Mouse (Mus musculus): Measurements from ENCODE around the gene Gm6401. TPM values are rescaled to one million over a fixed set of nuclear protein-coding genes. Genes with fewer than 3 reads are reported as not detected.
"Not testable (repeated sequence)": the region's sequence is repeated elsewhere in the genome, so short reads cannot be mapped to it uniquely, and the experiment has no call there.

Gm6401 gene
- not detected for total RNA-seq (2021)
- long read RNA-seq, experiment 1, result 0 reads
- long read RNA-seq, experiment 2, result 0 reads

- DNase-seq, result not testable (repeated sequence)
Observed at GRCm38 (mm10) chr14:41967827-41968226, at the start of gene Gm6401. TSS of gene Gm6401 (minus strand) at chr14:41967927.

- not testable (repeated sequence) for DNase-seq
Observed at GRCm38 (mm10) chr14:41983225-41983624, 15.5 kb upstream of the Gm6401 start, which contains the start of gene Gm3543. TSS of gene Gm3543 (minus strand) at chr14:41983325.

- DNase-seq, result not testable (repeated sequence)
Observed at GRCm38 (mm10) chr14:41968596-41968995, 869 bp upstream of the Gm6401 start.

GRCm38 (mm10) chr14:41964095-41964494 lies 3.6 kb downstream of the Gm6401 start:
- not testable (repeated sequence) for DNase-seq

GRCm38 (mm10) chr14:41943695-41944094 lies 24.0 kb downstream of the Gm6401 start, which contains the start of gene 1700024B05Rik:
TSS of gene 1700024B05Rik (plus strand) at chr14:41943995.
- not testable (repeated sequence) for DNase-seq

GRCm38 (mm10) chr14:41924649-41925048 lies 43.1 kb downstream of the Gm6401 start, which contains the start of gene 1700049E17Rik1:
TSS of gene 1700049E17Rik1 (plus strand) at chr14:41924949.
- DNase-seq, result not testable (repeated sequence)

Other genes starting within 250 kb of the Gm6401 start
- not detected for gene Gm7929, start 217.3 kb downstream of the Gm6401 start, total RNA-seq (2021)
- not detected for gene Gm47189, start 195.5 kb downstream of the Gm6401 start, total RNA-seq (2021)
- gene Gm7980, start 60.6 kb downstream of the Gm6401 start, total RNA-seq (2021), result not detected
- not detected for gene 1700049E17Rik1, start 43.0 kb downstream of the Gm6401 start, total RNA-seq (2021)
- not detected for gene 1700024B05Rik, start 23.9 kb downstream of the Gm6401 start, total RNA-seq (2021)
- gene Gm3543, start 15.4 kb upstream of the Gm6401 start, total RNA-seq (2021), result not detected
- gene Gm7951, start 149.4 kb upstream of the Gm6401 start, total RNA-seq (2021), result not detected
- gene Gm17027, start 194.7 kb upstream of the Gm6401 start, total RNA-seq (2021), result not detected
- gene Gm3573, start 222.9 kb upstream of the Gm6401 start, total RNA-seq (2021), result not detected